Mouse (Mus musculus) small intestine, adult 2 months (tissue): ENCODE data around the gene Smap1.

Source experiments
- CTCF ChIP-seq: fragments of 200-500 bp; IDR thresholded peaks from 2 replicates; pipeline ENCODE4 v1.5.1; 2012; ENCODE audit warnings: low read depth, mild to moderate bottlenecking, control low read depth, inconsistent platforms, low read length, moderate library complexity, mixed read lengths; ENCODE audit not compliant: insufficient replicate concordance, insufficient read length; ENCODE audit errors: extremely low read depth
- POLR2A ChIP-seq: fragments of 200-500 bp; IDR thresholded peaks from 2 replicates; pipeline ENCODE4 v1.6.1; 2012; ENCODE audit warnings: low read depth, mild to moderate bottlenecking, control low read depth, inconsistent platforms, low read length, moderate library complexity

DNA sequence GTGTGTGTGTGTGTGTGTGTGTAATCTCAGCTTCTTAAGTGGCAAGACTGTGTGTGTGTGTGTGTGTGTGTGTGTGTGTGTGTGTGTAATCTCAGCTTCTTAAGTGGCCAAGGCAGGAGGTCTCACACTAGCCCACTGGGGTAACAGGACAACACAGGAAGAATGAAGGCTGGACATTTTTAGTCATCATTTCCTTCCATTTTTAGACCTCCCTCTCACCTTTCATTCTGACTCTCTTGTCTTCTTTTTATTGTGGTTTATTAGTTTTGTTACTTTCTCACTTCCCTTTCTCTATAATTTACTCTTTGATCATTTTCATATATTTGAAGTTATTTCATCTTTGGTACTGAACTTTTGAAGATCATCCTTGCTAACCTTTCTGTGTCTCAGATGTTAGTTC lies 81.2 kb downstream of the Smap1 start:
- TF ChIP-seq CTCF: no peak
- TF ChIP-seq POLR2A: no peak
